Mouse (Mus musculus) kidney, adult 11 months (tissue): ENCODE data around the gene Bcat2.

Experiments
- DNase-seq: peaks from one replicate; pipeline ENCODE4 v3.0.0; 2022

Bcat2 gene

GRCm38 (mm10) chr7:45587631-45588592 lies 18.0 kb downstream of the Bcat2 start:
- no peak for DNase-seq

- peak; percentile 97 for DNase-seq
Measured at GRCm38 (mm10) chr7:45589173-45589572, 19.2 kb downstream of the Bcat2 start.

DNA sequence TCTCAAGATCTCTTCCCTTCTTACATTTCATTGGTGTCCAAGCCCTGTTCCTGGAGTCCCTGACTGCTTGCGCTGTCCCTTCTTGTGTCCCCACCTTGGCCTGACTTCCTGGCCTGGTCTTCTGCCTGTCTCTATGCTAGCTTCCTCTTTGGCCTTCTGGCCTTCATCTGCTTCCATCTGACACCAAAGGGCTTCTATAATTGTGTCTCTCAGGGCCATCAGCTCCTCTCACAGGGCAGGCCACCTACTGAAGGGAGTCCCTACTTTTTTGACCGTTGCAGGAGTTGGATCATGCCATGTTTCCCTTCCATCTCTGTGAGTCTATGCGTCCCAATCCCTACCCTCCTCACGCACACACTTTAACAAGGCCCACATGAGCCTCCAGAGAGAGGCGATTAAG lies 19.9 kb downstream of the Bcat2 start:
- no peak for DNase-seq

DNA sequence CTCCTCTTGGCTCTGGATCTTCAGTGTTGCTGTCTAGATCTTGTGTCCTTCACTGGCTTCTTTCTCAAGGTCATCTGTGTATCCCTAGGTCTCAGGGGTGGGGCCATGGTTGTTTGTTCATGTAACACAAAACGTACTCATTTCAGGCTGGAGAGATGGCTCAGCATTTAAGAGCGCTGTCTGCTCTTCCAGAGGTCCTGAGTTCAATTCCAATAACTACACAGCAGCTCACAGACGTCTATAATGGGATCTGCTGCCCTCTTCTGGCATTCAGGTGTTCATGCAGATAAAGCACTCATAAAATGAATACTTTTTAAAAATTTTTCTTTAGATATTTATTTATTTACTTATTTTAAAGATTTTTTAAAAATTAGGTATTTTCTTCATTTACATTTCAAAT lies 20.9 kb downstream of the Bcat2 start:
- DNase-seq: no peak

GRCm38 (mm10) chr7:45591880-45592279 lies 21.9 kb downstream of the Bcat2 start:
- DNase-seq: no peak

DNA sequence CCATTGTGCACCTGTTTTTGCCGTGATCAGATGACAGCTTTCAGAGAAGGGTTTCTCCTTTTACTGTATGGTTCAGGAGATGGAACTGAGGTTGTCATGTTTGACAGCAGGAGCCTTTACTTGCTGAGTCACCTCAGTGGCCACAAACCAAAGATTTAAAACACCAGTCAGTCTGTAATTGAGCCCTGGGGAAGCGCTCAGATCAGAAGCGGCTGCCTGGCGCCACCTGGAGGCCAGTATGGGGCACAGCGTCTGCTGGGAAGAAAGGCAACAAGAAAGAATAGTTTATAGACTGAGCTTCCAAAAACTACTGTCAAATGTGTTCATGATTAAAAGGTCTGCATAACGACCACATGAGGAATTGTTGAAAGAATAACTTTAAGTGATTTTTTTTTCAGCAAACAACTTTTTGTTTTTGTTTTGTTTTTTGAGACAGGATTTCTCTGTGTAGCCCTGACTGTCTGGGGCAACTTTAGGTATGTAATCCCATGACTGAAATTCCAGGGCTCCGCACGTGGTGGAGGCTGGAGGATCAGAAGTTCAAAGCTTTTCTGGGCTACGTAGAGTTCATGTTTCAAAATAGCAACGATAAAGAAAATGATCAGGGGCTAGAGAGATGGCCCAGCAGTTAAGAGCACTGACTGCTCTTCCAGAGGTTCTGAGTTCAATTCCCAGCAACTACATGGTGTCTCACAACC lies 23.3 kb downstream of the Bcat2 start:
- DNase-seq: no peak

DNA sequence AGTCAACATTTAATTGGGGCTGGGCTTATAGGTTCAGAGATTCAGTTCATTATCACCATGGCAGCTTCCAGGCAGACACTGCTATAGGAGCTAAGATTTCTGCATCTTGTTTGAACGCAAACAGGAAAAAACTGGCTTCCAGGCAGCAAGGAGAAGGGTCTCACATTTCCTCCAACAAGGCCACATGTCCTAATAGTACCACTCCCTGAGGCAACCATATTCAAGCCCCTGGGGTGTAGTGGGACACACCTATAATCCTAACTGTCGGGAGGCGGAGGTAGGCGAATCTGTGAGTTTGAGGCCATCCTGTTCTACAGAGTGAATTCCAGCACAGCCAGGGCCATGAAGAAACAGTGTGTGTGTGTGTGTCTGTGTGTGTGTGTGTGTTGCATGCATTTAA lies 25.2 kb downstream of the Bcat2 start:
- DNase-seq: no peak

GRCm38 (mm10) chr7:45596107-45596506 lies 26.2 kb downstream of the Bcat2 start:
- no peak for DNase-seq

DNA sequence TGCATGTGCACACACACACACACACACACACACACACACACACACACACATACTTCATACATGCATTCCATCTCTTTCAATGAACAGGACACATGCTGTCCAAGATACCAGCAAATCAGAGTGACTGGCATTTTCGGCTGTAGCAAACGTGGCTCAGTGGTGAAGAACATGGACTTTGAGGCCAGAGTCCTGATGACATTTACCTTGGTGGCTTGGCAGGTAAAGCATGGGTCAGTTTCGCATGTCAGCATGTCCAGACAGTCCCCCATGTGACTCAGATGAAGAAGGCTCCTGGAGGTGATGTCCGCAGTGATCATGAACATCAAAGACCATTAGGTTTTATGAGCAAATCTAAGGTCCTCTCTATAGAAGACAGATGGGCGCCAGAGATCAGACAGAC lies 27.1 kb downstream of the Bcat2 start:
- no peak for DNase-seq

GRCm38 (mm10) chr7:45597527-45597926 lies 27.6 kb downstream of the Bcat2 start:
- peak; percentile 71 for DNase-seq

GRCm38 (mm10) chr7:45598960-45599879 lies 29.3 kb downstream of the Bcat2 start:
- no peak for DNase-seq

DNA sequence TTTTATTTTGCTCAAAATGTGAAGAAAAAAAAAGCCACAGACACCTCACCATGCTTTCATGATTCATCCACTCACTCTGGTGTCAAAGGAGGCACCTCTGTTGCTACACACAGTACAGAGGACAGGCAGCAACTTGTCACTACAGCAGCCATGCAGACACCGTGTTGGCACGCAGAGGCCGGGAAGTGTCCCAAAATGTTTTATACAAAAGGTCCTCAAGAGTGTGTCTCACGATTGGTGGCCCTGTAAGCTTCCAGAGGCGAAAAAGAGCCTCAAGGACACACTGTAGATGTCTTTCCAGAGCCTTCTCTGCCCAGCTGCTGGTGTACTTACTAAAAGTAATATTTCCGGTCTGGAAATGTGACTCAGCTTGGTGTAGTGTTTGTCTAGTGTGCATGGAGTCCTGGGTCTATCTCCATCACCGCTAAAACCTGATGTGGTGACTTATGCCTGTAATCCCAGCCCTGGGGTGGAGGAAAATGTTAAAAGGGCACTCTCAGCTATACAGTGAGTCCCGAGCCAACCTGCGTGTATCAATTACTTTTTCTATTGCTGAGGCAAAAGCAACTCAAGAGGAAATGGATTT lies 35.8 kb downstream of the Bcat2 start:
- no peak for DNase-seq

DNA sequence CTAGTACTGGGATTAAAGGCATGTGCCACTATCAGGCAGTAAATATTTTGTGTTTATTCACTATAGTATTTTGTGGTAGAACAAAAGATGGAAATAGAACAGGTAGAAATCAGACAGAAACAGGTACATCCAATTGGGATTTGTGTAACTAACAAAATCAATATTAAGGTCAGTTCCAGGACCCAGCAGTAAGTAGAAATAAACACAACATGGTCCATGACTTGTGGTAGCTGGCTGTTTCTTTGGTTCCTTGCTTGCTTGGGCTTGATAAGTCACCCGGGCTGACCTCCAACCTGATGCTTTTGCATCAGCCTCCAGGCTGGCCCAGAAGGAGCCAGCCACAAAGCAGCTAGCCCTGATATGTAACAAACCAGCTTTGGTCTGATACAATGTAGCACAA lies 39.6 kb downstream of the Bcat2 start:
- DNase-seq: no peak

GRCm38 (mm10) chr7:45616277-45616676 lies 46.3 kb downstream of the Bcat2 start:
- DNase-seq: no peak

DNA sequence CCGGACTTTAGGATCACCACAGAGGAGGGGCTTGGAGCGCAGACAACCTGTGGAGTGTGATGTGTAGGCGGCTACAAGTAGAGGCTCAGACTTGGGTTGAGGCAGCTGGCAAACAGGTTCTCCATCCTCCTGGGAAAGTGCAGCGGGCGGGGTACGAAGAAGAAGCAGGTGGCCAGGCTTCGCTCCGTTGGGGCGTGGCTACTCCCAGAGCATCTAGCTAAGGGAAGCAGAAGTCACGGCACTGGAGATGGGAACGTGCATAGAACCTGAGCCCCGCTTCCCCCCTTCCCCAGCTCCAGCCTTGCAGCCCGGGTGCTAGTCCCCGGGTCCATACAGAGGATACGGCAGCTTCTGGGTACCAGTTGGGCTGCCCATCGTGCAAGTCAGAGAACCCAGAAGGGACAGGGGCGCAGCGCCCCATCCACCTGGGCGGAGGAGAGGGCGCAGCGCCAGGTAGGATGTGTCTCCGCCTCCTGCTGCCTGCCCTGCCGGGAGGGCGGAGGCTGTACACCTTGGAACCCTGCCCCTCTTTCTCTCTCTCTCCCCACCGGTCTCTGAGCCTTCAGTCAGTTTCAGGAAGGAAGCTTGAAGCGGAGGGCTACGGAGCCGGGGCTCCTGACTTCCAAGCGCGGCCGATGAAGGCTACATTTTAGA lies 47.2 kb downstream of the Bcat2 start, which contains the start of gene Fut1:
TSS of gene Fut1 (plus strand) at position 248 of the 654 bp plus-strand sequence.
- DNase-seq: no peak

- no peak for DNase-seq
Measured at GRCm38 (mm10) chr7:45618316-45618715, 48.4 kb downstream of the Bcat2 start.

DNA sequence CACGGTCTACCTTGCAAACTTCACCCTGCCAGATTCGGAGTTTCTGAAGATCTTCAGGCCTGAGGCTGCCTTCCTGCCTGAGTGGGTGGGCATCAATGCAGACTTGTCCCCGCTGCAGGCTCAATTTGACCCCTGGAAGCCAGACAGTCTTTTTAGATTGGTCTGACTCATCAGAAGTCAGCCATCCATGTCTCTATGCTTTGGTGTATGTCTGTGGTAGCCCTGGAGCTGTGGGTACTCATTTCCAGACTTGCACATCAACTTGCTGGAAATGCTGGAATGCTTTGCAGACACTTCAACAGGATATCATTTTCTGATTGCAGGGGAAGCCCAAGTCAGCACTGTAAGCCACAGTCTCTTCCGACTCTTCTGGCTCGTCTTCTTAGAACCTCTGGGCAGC lies 49.6 kb downstream of the Bcat2 start:
- no peak for DNase-seq

DNA sequence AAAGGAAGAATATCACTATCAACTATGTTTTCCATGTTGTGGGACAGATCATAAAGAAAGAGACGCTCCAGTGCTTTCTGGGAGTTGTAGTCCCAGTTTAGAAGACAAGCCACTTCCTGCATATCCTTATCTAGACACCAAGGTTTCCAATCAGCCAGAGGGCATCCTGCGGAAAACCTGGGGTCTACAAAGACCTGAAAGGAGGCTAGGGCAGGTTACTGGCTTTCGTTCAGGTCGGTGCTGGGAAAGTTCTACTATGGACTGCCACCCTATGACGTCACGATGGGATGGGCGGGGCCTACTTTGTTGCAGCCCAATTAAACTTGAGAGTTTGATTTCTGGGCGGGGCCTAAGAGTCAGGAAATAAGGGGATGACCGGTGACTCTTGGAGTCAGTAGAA lies 51.5 kb downstream of the Bcat2 start, which contains the start of gene Izumo1:
TSS of gene Izumo1 (plus strand) at position 369 of the 400 bp plus-strand sequence.
- no peak for DNase-seq

- DNase-seq: no peak
Measured at GRCm38 (mm10) chr7:45623507-45623906, 53.6 kb downstream of the Bcat2 start.

- DNase-seq: no peak
Measured at GRCm38 (mm10) chr7:45624718-45625117, 54.8 kb downstream of the Bcat2 start.

GRCm38 (mm10) chr7:45625481-45625880 lies 55.5 kb downstream of the Bcat2 start:
- no peak for DNase-seq

DNA sequence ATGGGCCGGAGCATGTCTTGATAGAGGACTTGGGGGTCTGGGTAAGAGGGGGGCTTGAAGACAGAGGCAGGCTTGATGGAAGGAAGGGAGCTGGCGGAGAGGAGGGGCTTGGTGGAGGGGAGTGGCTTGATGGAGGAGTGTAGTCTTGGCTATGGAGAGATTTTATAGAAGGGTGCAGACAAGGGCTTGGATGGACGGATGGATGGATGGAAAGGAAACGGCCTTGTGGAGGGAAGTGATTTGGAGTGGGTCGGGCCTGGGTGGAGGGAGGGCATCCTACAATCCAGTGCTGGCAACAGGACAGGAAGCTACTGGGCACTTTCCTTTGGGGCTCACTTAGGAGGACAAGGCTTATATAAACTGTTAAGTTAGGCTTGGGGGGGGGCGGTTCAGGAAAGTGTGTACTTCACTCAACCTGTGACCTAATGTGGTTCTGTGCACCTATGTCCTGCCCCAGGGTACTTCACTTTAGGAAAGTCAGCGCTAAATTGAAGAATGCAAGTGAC lies 56.7 kb downstream of the Bcat2 start:
- DNase-seq: no peak
